Mouse (Mus musculus): ENCODE measurements around the gene 4930558C23Rik. TPM values are rescaled to one million over a fixed set of nuclear protein-coding genes. Genes with fewer than 3 reads are reported as not detected.
"Not testable (repeated sequence)": the region's sequence is repeated elsewhere in the genome, so short reads cannot be mapped to it uniquely, and the experiment has no call there.

The 4930558C23Rik gene
- polyA plus RNA-seq, 1 experiment from 2014 or later, result not detected

DNA sequence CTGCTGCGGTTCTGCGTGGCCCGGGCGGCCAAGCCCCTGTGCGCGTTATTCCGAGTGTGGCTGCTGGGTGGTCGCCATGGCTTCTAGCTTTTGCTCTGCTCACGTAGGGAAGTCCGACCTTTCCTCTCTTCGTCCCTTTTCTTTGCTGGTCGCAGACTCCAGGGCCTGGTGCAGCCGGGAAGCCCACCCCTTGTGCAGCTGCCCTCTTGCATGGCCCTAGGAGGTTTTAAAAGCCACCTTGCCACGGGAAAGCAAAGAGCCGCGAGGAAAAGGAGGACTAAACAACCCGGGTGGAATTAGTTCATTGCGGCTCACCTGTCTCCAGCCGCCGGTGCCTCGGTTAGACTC is 25.2 kb upstream of the 4930558C23Rik start:
- H3K9me3 ChIP-seq; H3K4me1 ChIP-seq (replicated peaks); H3K9ac ChIP-seq; H3K36me3 ChIP-seq; H3K27me3 ChIP-seq (replicated peaks); H3K27ac ChIP-seq: not testable (repeated sequence)
- ATAC-seq, result peak; percentile 63; the same call in 1 of the 2 replicates
- peak overlapping the region; percentile 58 for H3K4me2 ChIP-seq (replicated peaks)
- WGBS, result 14% methylated on average over 16 of the region's 21 CpGs
- H3K4me3 ChIP-seq (replicated peaks), result peak overlapping the region; percentile 21; the same call in 1 of the 2 replicates

- not testable (repeated sequence) for H3K27me3 ChIP-seq (replicated peaks); H3K9me3 ChIP-seq; H3K36me3 ChIP-seq; H3K4me1 ChIP-seq (replicated peaks); H3K9ac ChIP-seq; H3K27ac ChIP-seq
- 28% methylated on average over 12 of the region's 33 CpGs for WGBS
- H3K4me3 ChIP-seq (replicated peaks), result peak overlapping the region; percentile 21; the same call in 1 of the 2 replicates
- ATAC-seq, result peak; percentile 80
- peak overlapping the region; percentile 58 for H3K4me2 ChIP-seq (replicated peaks)
Measured at GRCm38 (mm10) chr3:95427117-95427890, 24.7 kb upstream of the 4930558C23Rik start.

GRCm38 (mm10) chr3:95426476-95426875 is 23.8 kb upstream of the 4930558C23Rik start:
- not testable (repeated sequence) for H3K9me3 ChIP-seq, ATAC-seq

GRCm38 (mm10) chr3:95417866-95418265 is 15.2 kb upstream of the 4930558C23Rik start:
- no peak overlapping the region for H3K4me2 ChIP-seq (replicated peaks)
- H3K4me3 ChIP-seq (replicated peaks), result no peak overlapping the region
- H3K36me3 ChIP-seq, result no peaks in the 10 kb centered on the region
- no peak for ATAC-seq
- no peak overlapping the region for H3K9ac ChIP-seq
- no peaks in the 10 kb centered on the region for H3K4me1 ChIP-seq (replicated peaks)
- H3K9me3 ChIP-seq, result no peaks in the 10 kb centered on the region
- no peak overlapping the region for H3K27ac ChIP-seq
- no peaks in the 10 kb centered on the region for H3K27me3 ChIP-seq (replicated peaks)
- WGBS, result 88% methylated on average over 6 of the region's 6 CpGs

More at GRCm38 (mm10) chr3:95426476-95426875, 23.8 kb upstream of the 4930558C23Rik start:
- H3K4me3 ChIP-seq (replicated peaks); H3K9ac ChIP-seq; H3K27me3 ChIP-seq (replicated peaks); H3K4me1 ChIP-seq (replicated peaks); H3K27ac ChIP-seq; H3K36me3 ChIP-seq; H3K4me2 ChIP-seq (replicated peaks): not testable (repeated sequence)
- 91% methylated on average over 5 of the region's 5 CpGs for WGBS

- 83% methylated on average over 1 of the region's 1 CpGs for WGBS
Measured at GRCm38 (mm10) chr3:95412268-95412667, 9.6 kb upstream of the 4930558C23Rik start.

GRCm38 (mm10) chr3:95408852-95409251 is 6.2 kb upstream of the 4930558C23Rik start:
- ATAC-seq, result no peak
- H3K4me2 ChIP-seq (replicated peaks), result no peak overlapping the region
- 90% methylated on average over 2 of the region's 2 CpGs for WGBS
- H3K27ac ChIP-seq, result no peak overlapping the region
- no peaks in the 10 kb centered on the region for H3K4me1 ChIP-seq (replicated peaks)
- no peaks in the 10 kb centered on the region for H3K9me3 ChIP-seq
- H3K36me3 ChIP-seq, result no peaks in the 10 kb centered on the region
- no peaks in the 10 kb centered on the region for H3K27me3 ChIP-seq (replicated peaks)
- no peak overlapping the region for H3K9ac ChIP-seq
- H3K4me3 ChIP-seq (replicated peaks), result no peak overlapping the region

More at GRCm38 (mm10) chr3:95412268-95412667, 9.6 kb upstream of the 4930558C23Rik start:
- Histone ChIP-seq H3K9me3 (no peaks in the 10 kb centered on the region), H3K9ac (no peak overlapping the region), H3K36me3 (no peaks in the 10 kb centered on the region), H3K4me2 (replicated peaks) (no peak overlapping the region), H3K4me1 (replicated peaks) (no peaks in the 10 kb centered on the region), H3K27me3 (replicated peaks) (no peaks in the 10 kb centered on the region), H3K27ac (no peak overlapping the region), H3K4me3 (replicated peaks) (no peak overlapping the region)
- no peak for ATAC-seq

GRCm38 (mm10) chr3:95407728-95408127 is 5.1 kb upstream of the 4930558C23Rik start:
- Histone ChIP-seq H3K4me3 (replicated peaks) (no peak overlapping the region), H3K9me3 (no peaks in the 10 kb centered on the region), H3K4me1 (replicated peaks) (no peaks in the 10 kb centered on the region), H3K4me2 (replicated peaks) (no peak overlapping the region), H3K27ac (no peak overlapping the region), H3K27me3 (replicated peaks) (no peaks in the 10 kb centered on the region), H3K36me3 (no peaks in the 10 kb centered on the region), H3K9ac (no peak overlapping the region)
- no peak for ATAC-seq
- WGBS, result 84% methylated on average over 1 of the region's 1 CpGs

DNA sequence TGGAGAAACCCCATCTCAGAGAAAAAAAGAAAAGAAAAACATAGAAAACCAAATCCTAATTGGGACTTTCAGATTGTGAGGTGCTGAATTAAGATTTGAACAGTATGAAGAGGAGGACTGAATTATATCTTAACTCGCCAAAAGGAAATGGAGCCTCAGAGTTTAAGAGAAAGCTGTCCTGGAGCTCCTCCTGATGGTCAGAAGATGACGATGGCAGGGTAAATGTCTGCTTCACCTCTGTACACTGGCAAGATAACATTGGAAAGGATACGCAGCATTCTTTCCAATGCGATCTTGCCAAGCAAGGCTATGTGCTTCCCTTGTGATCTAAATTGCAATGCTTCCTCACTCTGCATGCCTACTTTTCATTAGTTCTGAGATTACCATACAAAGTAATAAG is 8.3 kb downstream of the 4930558C23Rik start:
- Histone ChIP-seq H3K9ac (no peak overlapping the region), H3K27me3 (replicated peaks) (no peaks in the 10 kb centered on the region), H3K9me3 (no peaks in the 10 kb centered on the region), H3K4me1 (replicated peaks) (no peaks in the 10 kb centered on the region), H3K27ac (no peak overlapping the region), H3K4me2 (replicated peaks) (no peak overlapping the region), H3K36me3 (no peaks in the 10 kb centered on the region), H3K4me3 (replicated peaks) (no peak overlapping the region)
- 83% methylated on average over 4 of the region's 4 CpGs for WGBS
- no peak for ATAC-seq

DNA sequence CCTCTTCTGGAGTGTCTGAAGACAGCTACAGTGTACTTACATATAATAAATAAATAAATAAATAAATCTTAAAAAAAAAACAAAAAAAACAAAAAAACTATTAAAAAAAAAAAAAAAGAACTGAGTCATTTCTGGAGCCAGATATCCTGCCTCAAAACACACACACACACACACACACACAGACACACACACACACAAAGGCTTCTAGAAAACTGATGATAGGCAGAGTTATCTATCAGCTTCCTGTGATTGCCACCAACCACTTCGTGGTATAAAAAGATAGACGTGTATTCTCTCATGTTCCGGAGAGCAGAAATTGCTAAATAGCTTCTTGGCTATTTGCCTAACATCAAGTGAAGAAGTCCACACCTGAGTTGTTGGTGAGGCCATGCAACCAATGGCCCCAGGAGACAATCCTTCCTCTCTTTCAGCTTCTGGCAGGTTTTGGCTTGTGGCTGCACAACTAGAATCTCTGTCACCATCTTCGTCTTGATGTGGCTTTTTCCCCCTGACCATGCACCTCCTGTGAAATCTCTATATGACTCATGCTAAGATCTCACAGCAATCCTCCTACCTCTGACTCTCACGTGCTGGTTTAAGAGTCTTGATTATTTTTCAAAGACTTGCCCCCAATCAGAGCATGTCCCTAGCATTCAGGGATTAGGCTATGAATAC is 17.1 kb downstream of the 4930558C23Rik start:
- Histone ChIP-seq H3K27me3 (replicated peaks) (no peaks in the 10 kb centered on the region), H3K27ac (no peak overlapping the region), H3K4me3 (replicated peaks) (no peak overlapping the region), H3K36me3 (no peaks in the 10 kb centered on the region), H3K9me3 (no peaks in the 10 kb centered on the region), H3K4me2 (replicated peaks) (no peak overlapping the region), H3K9ac (no peak overlapping the region), H3K4me1 (replicated peaks) (no peaks in the 10 kb centered on the region)
- no peak for ATAC-seq
- 84% methylated on average over 5 of the region's 5 CpGs for WGBS

GRCm38 (mm10) chr3:95373208-95373607 is 29.4 kb downstream of the 4930558C23Rik start:
- Histone ChIP-seq H3K4me3 (replicated peaks) (no peak overlapping the region), H3K27ac (no peak overlapping the region), H3K4me2 (replicated peaks) (no peak overlapping the region), H3K36me3 (no peaks in the 10 kb centered on the region), H3K4me1 (replicated peaks) (no peaks in the 10 kb centered on the region), H3K9me3 (0 out of 2 replicates have a peak, but pooled peaks cover 2% of the 10 kb centered on the region), H3K9ac (no peak overlapping the region), H3K27me3 (replicated peaks) (no peaks in the 10 kb centered on the region)
- 89% methylated on average over 10 of the region's 10 CpGs for WGBS
- ATAC-seq, result no peak

DNA sequence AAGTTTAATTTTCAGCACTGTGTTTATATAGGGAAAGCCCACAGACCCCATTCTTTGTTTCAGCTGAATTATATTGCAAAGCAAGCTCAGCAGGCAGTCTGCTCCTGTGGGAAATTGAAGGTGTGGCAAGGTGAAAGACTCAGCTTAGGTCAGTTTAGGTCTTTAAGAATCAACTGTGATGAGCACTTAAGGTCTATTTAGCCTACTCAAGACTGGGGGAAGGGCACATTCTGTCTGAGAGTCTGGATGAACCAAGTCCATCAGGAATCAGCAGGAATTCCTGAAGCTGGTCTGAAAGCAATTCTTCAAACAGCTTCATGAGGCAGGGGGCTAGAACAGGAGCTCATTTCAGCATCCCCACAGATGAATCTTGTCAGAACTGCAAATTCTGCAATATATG is 32.5 kb downstream of the 4930558C23Rik start:
- Histone ChIP-seq H3K36me3 (no peaks in the 10 kb centered on the region), H3K27me3 (replicated peaks) (no peaks in the 10 kb centered on the region), H3K4me2 (replicated peaks) (no peak overlapping the region), H3K9me3 (no peaks in the 10 kb centered on the region), H3K4me1 (replicated peaks) (no peaks in the 10 kb centered on the region), H3K4me3 (replicated peaks) (no peak overlapping the region), H3K9ac (no peak overlapping the region), H3K27ac (no peak overlapping the region)
- ATAC-seq, result no peak

GRCm38 (mm10) chr3:95360276-95360675 is 42.4 kb downstream of the 4930558C23Rik start:
- H3K4me3 ChIP-seq (replicated peaks); H3K4me2 ChIP-seq (replicated peaks); H3K9me3 ChIP-seq; H3K9ac ChIP-seq; H3K36me3 ChIP-seq; H3K27ac ChIP-seq; H3K4me1 ChIP-seq (replicated peaks); ATAC-seq; H3K27me3 ChIP-seq (replicated peaks): not testable (repeated sequence)
- 84% methylated on average over 3 of the region's 3 CpGs for WGBS

DNA sequence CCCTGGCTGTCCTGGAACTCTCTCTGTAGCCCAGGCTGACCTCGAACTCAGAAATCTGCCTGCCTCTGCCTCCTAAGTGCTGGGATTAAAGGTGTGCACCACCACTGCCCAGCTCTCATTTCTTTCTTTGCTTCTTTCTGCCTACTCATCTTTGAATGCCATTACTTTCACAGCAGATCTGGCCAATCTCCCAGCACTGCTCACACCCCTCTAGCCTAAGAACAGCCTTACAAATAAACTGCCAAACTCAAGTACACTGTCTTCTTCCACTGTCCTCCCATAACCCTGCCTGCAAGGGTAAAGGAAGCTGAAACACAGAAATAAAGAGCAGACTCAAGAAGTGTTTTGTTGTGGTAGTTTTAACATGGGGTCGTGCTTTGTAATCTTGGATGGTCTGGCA is 44.9 kb downstream of the 4930558C23Rik start:
- WGBS, result 99% methylated on average over 2 of the region's 2 CpGs
- H3K36me3 ChIP-seq, result 0 out of 2 replicates have a peak, but pooled peaks cover 1% of the 10 kb centered on the region
- H3K9me3 ChIP-seq, result no peaks in the 10 kb centered on the region
- no peak overlapping the region for H3K9ac ChIP-seq
- H3K27me3 ChIP-seq (replicated peaks), result no peaks in the 10 kb centered on the region
- no peak overlapping the region for H3K4me2 ChIP-seq (replicated peaks)
- no peak overlapping the region for H3K27ac ChIP-seq
- no peak for ATAC-seq
- H3K4me1 ChIP-seq (replicated peaks), result no peaks in the 10 kb centered on the region
- H3K4me3 ChIP-seq (replicated peaks), result no peak overlapping the region
